Mouse (Mus musculus): ENCODE measurements around the gene Car8. TPM values are rescaled to one million over a fixed set of nuclear protein-coding genes. Genes with fewer than 3 reads are reported as not detected.

Gene Car8
- total and polyA plus RNA-seq, 3 experiments, result 0.31 TPM; not detected in 1

- TF ChIP-seq E2F4 (IDR thresholded peaks at IDR 0.05; ENCODE audit: borderline replicate concordance, low read depth, low read length) (no peak), GATA1 (IDR thresholded peaks at IDR 0.05; ENCODE audit: low read depth, low read length) (peak; percentile 55), POLR2A (IDR thresholded peaks at IDR 0.05; ENCODE audit: control insufficient read depth in 1 of 2, insufficient read depth in 1 of 2, low read depth in 1 of 2, low read length in 2 of 2, poor library complexity in 1 of 2) (no peak)
Measured at GRCm38 (mm10) chr4:8206918-8207573, 31.8 kb downstream of the Car8 start (continued).

- no peak for DNase-seq (ENCODE audit: low read depth, low spot score)
- Histone ChIP-seq H3K27me3 (ENCODE audit: control insufficient read depth in 1 of 2, insufficient read depth in 2 of 2, low read length in 2 of 2) (no peaks in the 10 kb centered on the region), H3K9me3 (replicated peaks; ENCODE audit: insufficient read depth, low read length) (no peaks in the 10 kb centered on the region), H3K27ac (ENCODE audit: control insufficient read depth, low read depth, low read length) (no peak overlapping the region), H3K36me3 (ENCODE audit: control insufficient read depth in 1 of 2, insufficient read depth in 2 of 2, low read length in 2 of 2) (peaks cover 0 to 31% of the 10 kb centered on the region in 2 experiments; a peak in 2 of 4 replicates), H3K4me3 (ENCODE audit: control insufficient read depth in 1 of 2, insufficient read depth in 1 of 2, low read depth in 2 of 2, low read length in 2 of 2) (no peak overlapping the region), H3K79me2 (ENCODE audit: control insufficient read depth, insufficient read depth, low read length, poor library complexity) (no peaks in the 10 kb centered on the region), H3K4me1 (ENCODE audit: control insufficient read depth in 1 of 2, insufficient read depth in 2 of 2, low read length in 2 of 2) (peaks cover 20 to 23% of the 10 kb centered on the region in 2 experiments), H3K9ac (ENCODE audit: control insufficient read depth, low read depth, low read length, poor library complexity, severe bottlenecking) (no peak overlapping the region)
- no peak for TF ChIP-seq JUND (IDR thresholded peaks at IDR 0.05; ENCODE audit: low read depth, low read length)
- TF ChIP-seq NELFE (IDR thresholded peaks at IDR 0.05; ENCODE audit: low read depth, low read length), result no peak
- no peak for TF ChIP-seq UBTF (IDR thresholded peaks at IDR 0.05; ENCODE audit: borderline replicate concordance, insufficient read depth, low read depth, low read length)
- TF ChIP-seq TBP (IDR thresholded peaks at IDR 0.05; ENCODE audit: low read depth, low read length), result no peak
- TF ChIP-seq USF2 (IDR thresholded peaks at IDR 0.05; ENCODE audit: borderline replicate concordance in 1 of 2, insufficient read depth in 1 of 2, low read depth in 1 of 2, low read length in 2 of 2), result no peak
- TF ChIP-seq RAD21 (IDR thresholded peaks at IDR 0.05; ENCODE audit: low read depth, low read length), result no peak
- TF ChIP-seq MAX (IDR thresholded peaks at IDR 0.05; ENCODE audit: low read length), result no peak
- TF ChIP-seq TCF12 (IDR thresholded peaks at IDR 0.05; ENCODE audit: low read depth, low read length), result no peak
- no peak for TF ChIP-seq EP300 (IDR thresholded peaks at IDR 0.05; ENCODE audit: low read depth in 1 of 2, low read length in 2 of 2)
- no peak for TF ChIP-seq ZKSCAN1 (IDR thresholded peaks at IDR 0.05; ENCODE audit: low read depth, low read length)
Measured at GRCm38 (mm10) chr4:8205089-8205649, 33.7 kb downstream of the Car8 start.

- no peaks in the 10 kb centered on the region for H3K27me3 ChIP-seq (ENCODE audit: control insufficient read depth in 1 of 2, insufficient read depth in 2 of 2, low read length in 2 of 2)
- H3K9ac ChIP-seq (ENCODE audit: control insufficient read depth, low read depth, low read length, poor library complexity, severe bottlenecking), result no peak overlapping the region
- no peak overlapping the region for H3K4me3 ChIP-seq (ENCODE audit: control insufficient read depth in 1 of 2, insufficient read depth in 1 of 2, low read depth in 2 of 2, low read length in 2 of 2)
- no peak for DNase-seq (ENCODE audit: low read depth, low spot score)
- peaks cover 0 to 34% of the 10 kb centered on the region in 2 experiments; a peak in 2 of 4 replicates for H3K36me3 ChIP-seq (ENCODE audit: control insufficient read depth in 1 of 2, insufficient read depth in 2 of 2, low read length in 2 of 2)
- TF ChIP-seq TCF12 (IDR thresholded peaks at IDR 0.05; ENCODE audit: low read depth, low read length) (no peak), RAD21 (IDR thresholded peaks at IDR 0.05; ENCODE audit: low read depth, low read length) (no peak), GABPA (IDR thresholded peaks at IDR 0.05; ENCODE audit: low read depth, low read length) (no peak), POLR2AphosphoS2 (IDR thresholded peaks at IDR 0.05; ENCODE audit: low read length) (no peak), MYB (IDR thresholded peaks at IDR 0.05; ENCODE audit: low read depth, low read length) (no peak), ZC3H11A (IDR thresholded peaks at IDR 0.05; ENCODE audit: low read depth, low read length) (no peak), NRF1 (IDR thresholded peaks at IDR 0.05; ENCODE audit: insufficient read depth, low read depth, low read length, poor library complexity, severe bottlenecking) (no peak), NELFE (IDR thresholded peaks at IDR 0.05; ENCODE audit: low read depth, low read length) (no peak), POLR2A (IDR thresholded peaks at IDR 0.05; ENCODE audit: control insufficient read depth in 1 of 2, insufficient read depth in 1 of 2, low read depth in 1 of 2, low read length in 2 of 2, poor library complexity in 1 of 2) (no peak), USF2 (IDR thresholded peaks at IDR 0.05; ENCODE audit: borderline replicate concordance in 1 of 2, insufficient read depth in 1 of 2, low read depth in 1 of 2, low read length in 2 of 2) (no peak), MAFK (IDR thresholded peaks at IDR 0.05; ENCODE audit: borderline replicate concordance, low read depth, low read length) (no peak), ZMIZ1 (IDR thresholded peaks at IDR 0.05; ENCODE audit: low read depth, low read length) (no peak), RCOR1 (IDR thresholded peaks at IDR 0.05; ENCODE audit: low read depth, low read length) (no peak), HCFC1 (IDR thresholded peaks at IDR 0.05; ENCODE audit: low read depth, low read length) (no peak), TAL1 (IDR thresholded peaks at IDR 0.05; ENCODE audit: low read length) (no peak), TBP (IDR thresholded peaks at IDR 0.05; ENCODE audit: low read depth, low read length) (no peak), SIN3A (IDR thresholded peaks at IDR 0.05; ENCODE audit: low read length) (no peak)
- no peak overlapping the region for H3K27ac ChIP-seq (ENCODE audit: control insufficient read depth, low read depth, low read length)
- no peaks in the 10 kb centered on the region for H3K9me3 ChIP-seq (replicated peaks; ENCODE audit: insufficient read depth, low read length)
- H3K4me1 ChIP-seq (ENCODE audit: control insufficient read depth in 1 of 2, insufficient read depth in 2 of 2, low read length in 2 of 2), result peaks cover 25 to 28% of the 10 kb centered on the region in 2 experiments
- no peaks in the 10 kb centered on the region for H3K79me2 ChIP-seq (ENCODE audit: control insufficient read depth, insufficient read depth, low read length, poor library complexity)
Measured at GRCm38 (mm10) chr4:8203367-8203766, 35.5 kb downstream of the Car8 start.

Measured in MEL (cell line).